Comparison of ENCODE assay signal across 14 mouse cellular contexts in the genomic region with DNA sequence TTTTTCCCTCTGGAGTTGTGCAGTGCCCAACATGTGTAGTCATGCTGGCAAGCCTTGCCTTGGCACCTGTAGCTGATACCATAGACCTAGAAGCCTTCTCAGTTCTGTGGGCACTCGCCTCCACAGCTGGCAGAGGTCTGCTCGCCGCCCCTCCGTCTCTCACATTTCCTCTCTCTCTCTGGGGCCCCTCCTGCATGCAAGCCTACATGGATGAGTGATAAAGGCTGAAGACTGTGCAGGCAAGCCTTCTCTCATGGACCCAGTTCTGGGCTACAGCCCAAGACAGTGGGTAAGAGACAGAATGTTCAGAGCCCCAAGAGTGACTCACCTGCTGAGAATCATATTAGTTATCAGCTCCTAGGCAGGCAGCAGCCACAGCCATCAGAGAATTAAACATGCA. TPM values are rescaled to one million over a fixed set of nuclear protein-coding genes. Genes with fewer than 3 reads are reported as not detected.
DNase-seq lines count a peak whose midpoint lies in the region; TF ChIP-seq lines count a peak whose summit lies in the region.
"Had no signal": no experiment of that assay in that cellular context is flagged by ENCODE, and none has a peak within 500 bp of the region (broad histone marks: within the 10 kb centered on the region; RNA-seq: fewer than 3 reads in every experiment).

No protein-coding gene starts in this region.

- no peak overlapping the region for H3ac ChIP-seq in myocyte (ENCODE audit: control insufficient read depth, insufficient read length)

- no peaks in the 10 kb centered on the region for H3K4me1 ChIP-seq in thymus, adult 2 months (replicated peaks; ENCODE audit: control insufficient read depth, insufficient read depth, low read length)
- H3K4me1 ChIP-seq: hindbrain, embryonic 15.5 days; liver, embryonic 15.5 days had no signal

- H3K4me2 ChIP-seq in myocyte (ENCODE audit: low read depth), result peak overlapping the region; percentile 62
- H3K4me2 ChIP-seq: forebrain, embryonic 12.5 days; hindbrain, embryonic 15.5 days; liver, embryonic 15.5 days had no signal

- H3K27ac ChIP-seq in gastrocnemius, adult 2 months, result peak overlapping the region; percentile 8; the same call in 1 of the 2 replicates
- 0 out of 2 replicates have a peak overlapping the region, but pooled peaks have one; percentile 32 for H3K27ac ChIP-seq in left cerebral cortex, adult 2 months
- H3K27ac ChIP-seq in thymus, adult 2 months (ENCODE audit: control insufficient read depth, insufficient read depth, low read length), result no peak overlapping the region
- H3K27ac ChIP-seq: forebrain, embryonic 12.5 days; hindbrain, embryonic 15.5 days; liver, embryonic 15.5 days had no signal

- no peaks in the 10 kb centered on the region for H3K36me3 ChIP-seq in myocyte (ENCODE audit: control insufficient read depth, insufficient read depth)
- H3K36me3 ChIP-seq in thymus, adult 2 months (ENCODE audit: control insufficient read depth, insufficient read depth, low read length), result no peaks in the 10 kb centered on the region
- H3K36me3 ChIP-seq: forebrain, embryonic 12.5 days; hindbrain, embryonic 15.5 days; liver, embryonic 15.5 days had no signal

- no peak for TF ChIP-seq CTCF in gastrocnemius, adult 2 months (IDR thresholded peaks at IDR 0.05)
- no peak for TF ChIP-seq CTCF in left cerebral cortex, adult 2 months (IDR thresholded peaks at IDR 0.05)
- no peak for TF ChIP-seq CTCF in thymus, adult 2 months (IDR thresholded peaks at IDR 0.05; ENCODE audit: borderline replicate concordance, control insufficient read depth, extremely low read depth, insufficient read depth, low read length, poor library complexity)

- no peak overlapping the region for H3K4me3 ChIP-seq in gastrocnemius, adult 2 months
- no peak overlapping the region for H3K4me3 ChIP-seq in left cerebral cortex, adult 2 months
- H3K4me3 ChIP-seq in myocyte, result no peak overlapping the region
- H3K4me3 ChIP-seq in thymus, adult 2 months (ENCODE audit: control insufficient read depth, insufficient read depth, low read length), result no peak overlapping the region
- H3K4me3 ChIP-seq: forebrain, embryonic 12.5 days; hindbrain, embryonic 15.5 days; liver, embryonic 15.5 days had no signal

- no peak for DNase-seq in gastrocnemius, adult 2 months
- no peak for DNase-seq in gastrocnemius, adult 18-20 months (ENCODE audit: low spot score)
- peak; percentile 32 to 47 for DNase-seq in left cerebral cortex, adult 2 months (ENCODE audit: extremely low spot score in 1 of 2, low spot score in 2 of 2)
- DNase-seq in left cerebral cortex, postnatal 4 days, result no peak
- DNase-seq in NIH3T3 (ENCODE audit: low read depth), result peak; percentile 85
- DNase-seq in thymus, postnatal 14 days, result no peak
- DNase-seq in thymus, adult 2 months, result no peak
- DNase-seq: cerebellum, adult 9-11 months; gastrocnemius, postnatal 14 days; lung, postnatal 10 days had no signal

- TF ChIP-seq POLR2A in myocyte (IDR thresholded peaks at IDR 0.05; ENCODE audit: insufficient read length, low read depth), result no peak
- no peak for TF ChIP-seq POLR2A in thymus, adult 2 months (IDR thresholded peaks at IDR 0.05; ENCODE audit: control insufficient read depth, extremely low read depth, insufficient read depth, low read length, poor library complexity)

- intact Hi-C loops in gastrocnemius, adult 2 months (cut with DNase I), result no loop called here
- intact Hi-C loops in left cerebral cortex, adult 2 months (cut with DNase I), result no loop called here
- intact Hi-C loops in left cerebral cortex, postnatal 4 days (cut with DNase I), result no loop called here

- WGBS in thymus, adult 2 months, result 82% methylated on average over 4 of the region's 4 CpGs

- no peaks in the 10 kb centered on the region for H3K79me2 ChIP-seq in myocyte (ENCODE audit: control insufficient read depth, insufficient read depth)

- H3K27me3 ChIP-seq in myocyte (ENCODE audit: control insufficient read depth, insufficient read depth, insufficient read length), result no peaks in the 10 kb centered on the region
- no peaks in the 10 kb centered on the region for H3K27me3 ChIP-seq in thymus, adult 2 months (ENCODE audit: control insufficient read depth, insufficient read depth, low read length)
- H3K27me3 ChIP-seq: forebrain, embryonic 12.5 days; hindbrain, embryonic 15.5 days; liver, embryonic 15.5 days had no signal

TF ChIP-seq in myocyte, 11 proteins besides CTCF, POLR2A, EP300 and RAD21:
- TF ChIP-seq MYOD1 (IDR thresholded peaks at IDR 0.05; ENCODE audit: control insufficient read depth in 1 of 3, insufficient read length in 2 of 3, low read depth in 2 of 3) (peak in 2 of 3 experiments; percentile 46 to 56), TCF12 (IDR thresholded peaks at IDR 0.05; ENCODE audit: insufficient read depth, poor library complexity, severe bottlenecking) (no peak), CEBPB (IDR thresholded peaks at IDR 0.05; ENCODE audit: insufficient read depth, poor library complexity, severe bottlenecking) (no peak), MYOG (IDR thresholded peaks at IDR 0.05; ENCODE audit: control insufficient read depth in 1 of 3, insufficient read depth in 1 of 3, insufficient read length in 2 of 3, low read depth in 2 of 3) (peak in 1 of 3 experiments; percentile 10)

RNA-seq across cellular contexts. Expression of a gene that starts 45.9 kb away (rescaled TPM):
- 10 to 100 TPM; 18.5 to 19.4 TPM for total RNA-seq in gastrocnemius, adult 2 months (2021)
- 10 to 100 TPM; 16.5 to 16.9 TPM for total RNA-seq in gastrocnemius, adult 18-20 months (2021)
- total RNA-seq in left cerebral cortex, adult 2 months (2021), result 10 to 100 TPM; 13.9 to 15.6 TPM
- total RNA-seq in left cerebral cortex, postnatal 4 days (2021), result 10 to 100 TPM; 11.4 to 15.2 TPM
- 12.7 TPM for polyA plus RNA-seq in myocyte (2012; fragmentation: generic; extraction: Trizol)
- polyA plus RNA-seq in thymus, adult 2 months (2012; rRNA removed), result 32.9 and 38.4 TPM in 2 replicates

Comparison
In these comparisons a context has a peak if more than half of its experiments do, and no peak if none do; other contexts are left out.
1. DNase-seq: peak in left cerebral cortex, adult 2 months (2 of 2) and NIH3T3 (single experiment); none in gastrocnemius, adult 2 months (single experiment), gastrocnemius, adult 18-20 months (single experiment), left cerebral cortex, postnatal 4 days (single experiment), thymus, postnatal 14 days (single experiment) and thymus, adult 2 months (single experiment).